Mouse (Mus musculus): Measurements from ENCODE around the gene Trp53tg5.

The Trp53tg5 gene

DNA sequence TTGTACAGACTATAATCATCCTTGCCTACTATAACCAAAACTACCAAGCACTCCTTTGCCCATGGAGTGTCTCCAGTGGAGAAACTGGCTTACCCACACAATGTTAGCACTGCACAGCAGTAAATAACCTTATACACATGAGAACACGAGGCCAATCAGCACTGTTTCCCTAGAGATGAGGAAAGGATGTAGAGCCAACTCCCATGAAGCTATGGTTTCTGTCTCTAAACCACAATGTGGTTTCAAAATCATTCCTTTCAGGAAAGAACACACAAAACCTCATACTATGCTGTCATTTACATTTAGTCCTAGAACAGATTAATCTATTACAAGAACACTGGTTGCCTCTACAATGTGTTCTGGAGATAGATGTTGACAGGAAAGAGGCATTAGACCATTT, 22.8 kb upstream of the Trp53tg5 start:
- no peak for DNase-seq (ENCODE audit: low spot score in 2 of 2)

DNA sequence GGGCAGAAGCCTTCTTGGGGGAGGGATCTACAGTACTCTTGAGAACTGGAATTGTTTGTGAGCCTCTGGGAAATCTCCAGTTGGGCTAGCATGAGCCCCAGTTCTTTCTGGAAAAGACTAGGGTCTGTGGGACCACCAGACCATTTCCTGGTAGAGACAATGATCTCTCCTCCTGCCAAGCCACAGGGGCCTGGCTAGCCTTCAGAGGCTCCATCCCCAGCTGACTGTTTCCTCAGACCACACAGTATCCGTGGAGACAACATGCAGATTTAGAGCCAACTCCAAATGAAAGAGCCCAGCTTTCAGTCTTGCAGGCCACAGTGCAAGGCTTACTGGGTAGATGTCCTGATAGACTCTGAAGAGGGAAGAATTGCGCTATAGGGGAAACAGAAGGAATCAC, 20.6 kb upstream of the Trp53tg5 start:
- no peak for DNase-seq (ENCODE audit: low spot score in 2 of 2)

DNA sequence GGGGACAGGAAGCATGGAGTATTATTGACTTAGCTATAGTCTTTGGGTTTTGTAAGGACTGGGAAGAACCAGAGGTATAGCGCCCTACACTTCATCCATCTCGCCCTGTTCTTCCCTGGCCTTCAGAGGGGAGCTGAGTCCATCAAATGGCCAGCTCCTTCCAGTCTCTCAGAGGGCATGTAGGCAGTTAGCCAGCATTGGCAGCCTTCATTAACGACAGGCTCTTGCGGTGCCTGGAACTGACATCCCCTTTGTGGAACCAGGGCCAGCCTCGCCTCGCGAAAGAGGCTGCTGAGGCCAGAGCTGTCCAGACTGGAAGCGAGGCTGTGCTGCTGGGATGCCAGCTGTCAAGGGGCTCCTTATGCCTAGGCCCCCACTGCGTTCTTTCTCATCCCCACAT, 14.3 kb upstream of the Trp53tg5 start:
- DNase-seq (ENCODE audit: low spot score in 2 of 2), result no peak

DNA sequence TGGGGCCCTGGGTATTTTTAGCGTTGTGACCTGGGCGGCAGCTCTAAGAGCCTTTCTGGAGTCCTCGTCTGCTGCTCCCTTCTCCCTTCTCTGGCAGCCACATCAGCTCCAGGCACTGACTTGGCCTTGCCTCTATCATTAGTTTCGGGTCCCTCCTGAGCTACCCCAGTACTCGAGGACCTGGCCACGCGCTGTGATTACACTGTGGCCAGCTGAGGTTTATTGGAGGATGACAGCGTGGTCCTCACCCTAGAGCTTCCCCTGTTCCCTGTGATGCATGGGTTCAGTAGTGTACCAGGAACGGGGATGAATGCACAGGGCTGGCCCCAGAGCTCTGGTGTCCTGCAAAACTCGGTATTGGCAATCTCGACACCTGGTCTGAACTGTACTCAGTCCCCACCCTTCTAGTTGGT, 13.6 kb upstream of the Trp53tg5 start:
- DNase-seq (ENCODE audit: low spot score in 2 of 2), result no peak

DNA sequence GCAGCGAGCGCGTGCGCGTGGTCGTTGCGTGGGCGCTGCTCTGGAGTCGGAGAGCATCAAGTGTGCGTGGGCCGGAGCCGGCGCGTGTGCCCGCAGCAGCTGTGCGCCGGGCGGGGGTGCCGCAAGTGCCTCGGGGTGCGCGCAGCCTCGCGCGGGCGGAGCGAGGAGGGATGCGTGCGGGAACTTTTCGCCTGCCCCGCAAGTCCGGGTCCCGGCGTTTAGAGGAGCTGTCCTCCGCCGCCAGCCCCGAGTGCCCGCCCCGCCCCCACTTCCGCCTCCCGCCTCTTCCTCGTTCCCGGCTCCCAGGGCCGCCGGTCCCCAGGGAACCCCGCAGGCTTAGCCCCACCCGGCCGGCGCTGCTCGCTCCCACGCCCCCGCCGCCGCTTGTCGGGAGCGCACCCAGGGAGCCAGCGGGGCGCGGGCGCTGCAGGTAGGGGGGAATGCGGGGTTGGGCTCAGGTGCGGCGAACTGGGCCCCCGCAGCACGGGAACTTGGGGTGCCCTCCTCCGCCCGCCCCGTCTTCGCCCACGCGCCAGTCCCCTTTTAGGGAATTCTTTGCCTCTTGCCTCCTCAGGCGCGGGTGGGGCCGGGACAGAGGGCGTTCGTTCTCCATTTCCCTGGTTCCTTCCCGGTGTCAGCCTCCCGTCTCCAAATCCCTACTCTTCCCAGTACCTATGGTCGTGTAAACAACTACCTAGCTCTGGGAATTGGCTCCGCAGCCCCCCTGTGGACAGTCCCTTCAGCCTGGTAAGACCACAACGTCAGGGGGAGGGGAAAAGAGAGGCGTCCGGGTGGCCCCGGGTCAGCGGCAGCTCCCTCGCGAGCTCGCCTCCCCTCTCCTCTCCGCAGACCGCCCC, 13.0 kb upstream of the Trp53tg5 start:
- DNase-seq (ENCODE audit: low spot score in 2 of 2), result peak in 1 of 2 experiments; percentile 37

DNA sequence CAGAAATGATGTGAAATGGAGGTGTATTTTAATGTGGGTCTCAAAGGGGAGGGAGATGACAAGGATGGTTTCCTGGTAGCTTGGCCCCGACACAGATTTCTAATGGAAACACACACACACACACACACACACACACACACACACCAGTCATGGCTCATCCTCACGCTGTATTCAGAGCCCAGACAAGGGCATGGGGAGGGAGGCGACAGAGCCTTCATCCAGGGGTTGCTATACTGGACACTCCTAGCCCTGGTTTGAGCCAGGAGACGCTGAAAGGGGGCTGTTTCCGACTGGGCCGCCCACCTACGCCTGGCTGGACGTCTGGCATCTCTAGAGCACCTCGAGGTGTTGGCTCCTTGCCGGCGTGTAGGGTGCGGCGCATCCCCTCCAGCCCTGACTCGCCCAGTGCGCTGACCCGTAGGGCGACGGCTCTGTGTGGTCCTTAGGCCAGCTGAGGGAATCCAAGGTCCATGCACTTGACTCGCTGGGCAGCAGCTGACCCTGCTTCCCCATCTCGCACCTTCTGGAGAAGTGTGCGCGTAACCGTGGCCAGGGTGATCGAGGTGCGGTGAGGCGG, 12.2 kb upstream of the Trp53tg5 start, which contains the start of gene Dbndd2:
Gene Dbndd2 (plus strand): TSS at position 426 of the 577 bp plus-strand sequence.
- peak; percentile 42 to 75 for DNase-seq (ENCODE audit: low spot score in 2 of 2)

DNA sequence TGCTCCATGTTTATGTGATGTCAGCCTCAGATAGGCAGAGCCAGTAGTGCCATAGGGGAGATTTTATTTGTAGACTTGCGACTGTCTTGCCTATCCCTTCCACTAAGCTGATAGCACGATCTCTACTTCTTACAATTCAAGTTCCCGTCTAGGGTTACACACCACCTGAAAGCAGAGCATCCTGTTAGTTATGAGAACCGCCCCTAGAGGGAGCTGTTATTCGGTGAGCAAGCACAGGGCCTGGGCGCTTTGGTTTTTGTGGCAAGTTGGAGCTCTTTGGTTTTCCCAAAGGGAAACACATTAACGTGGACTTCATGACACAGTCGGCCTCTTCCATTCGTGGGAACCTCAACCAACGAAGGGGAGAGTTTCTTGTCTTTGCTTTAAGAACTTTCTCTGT, 3.3 kb downstream of the Trp53tg5 start:
- no peak for DNase-seq (ENCODE audit: low spot score in 2 of 2)

DNA sequence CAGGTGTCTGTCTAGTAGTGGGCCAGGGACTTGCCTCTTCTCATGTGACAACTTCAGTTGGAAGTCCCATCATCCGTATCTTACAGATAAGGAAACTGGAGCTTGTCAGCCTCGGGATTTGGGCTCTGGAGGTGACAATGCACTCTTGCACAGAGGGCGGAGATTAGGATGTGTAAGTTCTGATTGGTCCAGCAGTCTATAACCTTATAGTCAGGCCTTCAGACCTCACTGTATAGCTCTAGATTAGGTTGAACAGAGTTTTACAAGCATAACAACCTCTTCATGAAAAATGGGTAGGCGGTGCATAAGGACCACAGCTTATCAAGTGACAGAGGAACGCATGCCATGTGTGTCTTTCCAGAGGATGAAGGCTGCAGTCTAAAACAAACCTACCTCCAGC, 6.7 kb downstream of the Trp53tg5 start:
- no peak for DNase-seq (ENCODE audit: low spot score in 2 of 2)

DNA sequence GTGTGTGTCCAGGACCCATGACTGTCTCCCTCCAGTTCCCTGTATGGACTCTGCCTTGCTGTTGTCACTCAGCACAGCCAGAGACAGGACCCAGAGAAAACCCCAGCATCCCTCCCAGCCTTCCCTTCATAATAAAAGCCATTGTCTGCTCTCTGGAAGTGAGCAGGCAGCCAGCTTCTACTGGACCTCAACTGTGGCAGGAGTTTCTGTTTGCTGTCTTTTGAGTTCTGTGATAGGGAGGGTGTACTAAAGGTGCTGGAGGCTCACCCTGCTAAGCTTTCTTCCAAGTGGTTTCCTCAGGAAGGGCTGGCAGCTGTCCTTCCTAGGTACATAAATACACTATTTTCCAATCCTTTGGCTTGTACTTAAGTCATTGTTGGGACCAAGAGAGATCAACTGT, 8.4 kb downstream of the Trp53tg5 start:
- no peak for DNase-seq (ENCODE audit: low spot score in 2 of 2)

DNA sequence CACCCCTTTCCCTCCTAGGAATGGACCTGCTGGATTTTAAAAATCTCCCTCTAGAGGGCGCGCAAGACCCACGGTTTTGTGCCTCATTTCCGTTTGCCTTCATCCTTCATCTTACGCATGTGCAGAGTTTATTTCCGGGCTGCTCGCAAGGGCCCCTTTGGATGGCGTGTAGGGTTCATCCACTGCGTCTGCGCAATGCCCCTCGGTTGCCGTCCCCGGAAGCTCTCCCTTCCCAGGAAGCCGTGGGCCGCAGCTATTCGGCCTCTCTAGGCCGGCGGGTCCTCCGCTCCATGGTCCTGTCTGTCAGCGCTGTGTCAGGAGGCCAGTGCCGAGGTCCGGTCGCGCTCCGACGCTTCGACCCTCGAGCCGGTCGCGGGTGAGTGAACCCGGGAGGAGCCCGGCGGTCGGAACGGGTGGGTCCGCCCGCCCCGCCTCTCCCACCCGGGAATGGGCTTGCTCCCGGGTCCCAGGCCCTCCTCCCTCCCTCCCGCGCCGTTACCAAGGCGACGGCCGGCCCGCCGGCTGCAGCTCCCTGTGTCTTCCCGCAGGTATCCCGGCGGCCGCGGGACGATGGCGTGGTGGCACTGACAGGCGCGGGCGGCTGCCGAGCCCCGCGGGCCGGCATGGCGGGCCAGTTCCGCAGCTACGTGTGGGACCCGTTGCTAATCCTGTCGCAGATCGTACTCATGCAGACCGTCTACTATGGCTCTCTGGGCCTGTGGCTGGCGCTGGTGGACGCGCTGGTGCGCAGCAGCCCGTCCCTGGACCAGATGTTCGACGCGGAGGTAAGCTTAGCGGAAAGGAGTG, 12.6 kb downstream of the Trp53tg5 start, which contains the start of gene Gm20458:
Gene Gm20458 (plus strand): TSS at position 223 of the 807 bp plus-strand sequence.
- peak; percentile 94 to 95 for DNase-seq (ENCODE audit: low spot score in 2 of 2)

DNA sequence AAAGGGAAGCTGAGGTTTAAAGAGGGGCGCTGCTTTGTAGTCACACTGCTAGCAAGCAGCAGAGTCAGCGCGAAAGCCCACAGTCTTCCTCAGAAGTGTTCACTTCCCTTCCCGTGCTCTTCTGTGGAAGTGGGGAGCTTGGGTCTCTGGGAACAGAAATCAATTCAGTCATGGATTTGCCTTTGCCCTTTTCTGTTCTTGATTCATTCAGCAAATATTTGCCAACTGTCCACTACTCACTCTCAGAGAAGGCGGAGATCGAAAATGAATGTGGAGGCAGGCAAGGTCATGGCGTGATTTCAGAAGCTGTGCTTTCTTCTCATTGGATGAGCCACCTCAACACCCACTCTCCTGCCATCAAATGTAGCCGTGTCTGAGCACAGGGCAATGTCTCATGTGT, 15.0 kb downstream of the Trp53tg5 start:
- no peak for DNase-seq (ENCODE audit: low spot score in 2 of 2)

DNA sequence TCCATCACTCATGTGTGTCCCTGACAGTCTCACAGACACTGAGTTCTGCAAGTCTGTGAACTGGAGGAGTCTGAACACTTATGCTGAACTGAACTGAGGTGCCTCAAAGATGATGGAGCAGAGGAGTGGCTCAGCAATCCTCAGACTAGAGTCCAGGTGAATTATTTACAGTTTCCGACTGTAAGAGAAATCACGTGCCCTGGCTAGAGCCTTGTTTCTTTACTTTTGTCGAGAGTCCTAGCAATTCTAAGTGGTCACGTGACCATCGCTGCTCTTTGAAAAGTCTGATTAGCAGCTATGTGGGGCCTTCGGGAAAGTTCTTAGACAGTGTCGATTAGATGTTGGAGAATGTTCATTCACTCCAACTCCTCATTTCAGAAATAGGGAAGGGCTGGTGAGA, 15.6 kb downstream of the Trp53tg5 start:
- no peak for DNase-seq (ENCODE audit: low spot score in 2 of 2)

DNA sequence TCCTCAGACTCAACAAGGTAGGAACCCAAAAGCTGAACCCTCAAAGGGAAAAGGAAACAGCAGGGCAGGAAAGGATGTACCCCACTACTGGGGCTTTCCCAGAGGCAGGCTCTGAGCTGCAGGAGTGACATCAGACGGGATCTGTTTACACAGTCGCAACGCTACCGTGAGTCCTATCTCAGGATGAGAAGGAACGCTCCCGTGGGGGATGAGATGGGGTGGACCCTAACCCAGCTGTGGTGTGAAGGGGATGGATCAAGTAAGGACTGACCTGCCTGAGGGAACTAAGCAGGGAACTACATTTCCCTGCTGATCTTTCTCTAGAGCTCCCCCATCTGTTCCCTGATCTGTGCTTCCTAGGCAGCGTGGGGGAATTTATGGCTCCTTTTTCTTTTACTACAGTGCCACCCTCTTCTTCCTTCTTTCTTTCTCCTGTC, 16.6 kb downstream of the Trp53tg5 start, which contains the start of gene Sys1:
Gene Sys1 (plus strand): TSS at position 101 of the 437 bp plus-strand sequence.
- DNase-seq (ENCODE audit: low spot score in 2 of 2), result no peak

DNA sequence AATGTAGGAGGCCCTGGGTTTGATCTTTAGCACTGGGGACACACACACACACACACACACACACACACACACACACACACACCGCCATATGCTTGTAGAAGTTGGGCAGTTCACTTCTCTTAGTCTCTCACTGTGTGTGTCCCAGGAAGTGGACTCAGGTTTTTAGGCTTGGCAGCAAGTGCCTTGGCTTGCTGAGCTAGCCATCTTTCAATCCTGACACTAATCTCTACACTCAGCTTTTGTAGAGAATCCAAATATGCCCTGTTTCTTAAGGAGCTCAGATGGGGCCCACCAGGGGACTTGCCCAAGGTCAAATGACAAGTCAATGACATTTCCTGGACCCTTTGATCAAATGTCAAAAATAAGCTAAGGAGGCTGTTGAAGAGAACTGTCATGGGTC, 17.1 kb downstream of the Trp53tg5 start:
- no peak for DNase-seq (ENCODE audit: low spot score in 2 of 2)

DNA sequence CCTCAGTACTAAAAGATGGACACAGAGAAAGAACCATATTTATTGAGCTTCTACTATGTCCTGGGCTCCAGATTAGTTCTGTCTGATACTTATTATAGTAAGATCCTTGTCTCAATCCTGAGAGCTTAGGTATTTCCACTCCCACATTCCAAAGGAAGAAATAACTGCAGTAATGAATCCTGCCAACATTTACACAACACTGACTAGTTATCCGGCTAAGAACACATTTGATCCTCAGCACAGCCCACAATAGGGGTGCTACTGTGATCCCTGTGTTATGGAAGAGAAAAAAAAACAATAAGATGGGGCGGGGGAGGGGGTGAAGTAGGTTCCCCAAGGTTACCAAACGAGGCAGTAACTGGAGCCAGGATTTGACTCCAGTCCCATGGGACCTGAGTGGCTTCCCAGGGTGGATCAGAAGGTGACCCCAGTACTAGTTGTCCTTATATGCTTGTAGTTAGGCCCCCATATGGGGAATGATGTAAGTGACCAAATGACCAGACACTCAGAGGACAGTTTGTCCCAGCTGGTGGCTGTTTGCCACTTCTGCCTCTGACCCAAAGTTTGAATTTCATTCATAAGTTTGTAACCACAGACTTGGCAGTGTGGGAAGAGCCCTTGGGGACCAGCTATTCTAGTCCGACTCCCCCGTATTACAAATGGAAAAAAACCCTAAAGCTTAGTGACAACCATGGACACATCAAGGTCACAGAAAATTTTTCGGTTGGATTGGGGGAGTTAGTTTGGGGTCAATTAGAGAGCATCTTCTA, 17.9 kb downstream of the Trp53tg5 start:
- DNase-seq (ENCODE audit: low spot score in 2 of 2), result no peak

DNA sequence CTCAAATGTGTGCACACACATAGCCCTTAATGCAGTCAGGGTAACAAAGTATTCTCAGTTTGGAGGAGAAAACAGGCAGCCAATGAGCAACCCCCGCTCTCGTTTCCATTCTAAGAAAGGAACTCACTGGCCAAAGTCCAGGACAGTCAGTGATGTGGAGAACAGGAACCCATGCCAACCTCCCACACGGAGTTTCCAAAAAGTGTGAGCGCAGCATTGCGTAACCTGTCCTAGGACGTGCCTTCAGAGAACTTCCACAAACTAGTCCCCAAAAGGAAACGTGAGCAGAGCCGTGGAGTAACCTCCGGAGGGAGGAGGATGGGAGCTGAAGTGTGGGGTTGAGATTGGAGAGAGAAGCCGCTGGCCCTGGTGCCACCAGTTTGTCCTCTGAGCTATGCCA, 18.7 kb downstream of the Trp53tg5 start:
- peak in 1 of 2 experiments; percentile 62 for DNase-seq (ENCODE audit: low spot score in 2 of 2)

DNA sequence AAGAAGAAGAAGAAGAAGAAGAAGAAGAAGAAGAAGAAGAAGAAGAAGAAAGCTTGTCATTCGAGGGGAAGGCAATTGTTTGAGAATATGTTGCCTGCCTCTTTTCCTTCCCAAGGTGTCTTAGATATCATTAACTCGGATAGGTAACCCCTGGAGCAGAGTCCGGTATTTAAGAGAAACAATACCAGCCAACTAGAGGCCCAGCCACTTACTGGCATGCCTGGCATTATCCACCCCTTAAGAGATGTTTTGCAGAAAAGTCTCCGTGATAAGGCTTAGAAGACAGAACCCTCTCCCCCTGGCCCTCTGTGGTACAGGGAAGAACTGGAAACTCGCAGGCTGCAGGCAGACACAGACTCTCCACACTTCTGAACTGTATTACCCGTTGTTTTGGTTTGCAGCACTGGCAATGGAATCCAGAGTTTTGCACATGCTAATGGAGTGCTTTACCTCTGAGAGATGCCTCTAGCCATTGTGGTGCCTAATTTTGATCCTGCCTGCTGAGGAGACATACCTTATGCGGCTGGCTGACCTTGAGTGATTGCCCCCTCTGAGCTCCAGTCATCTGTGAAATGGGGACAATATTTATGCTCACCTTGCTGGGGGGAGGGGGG, 19.5 kb downstream of the Trp53tg5 start:
- no peak for DNase-seq (ENCODE audit: low spot score in 2 of 2)

DNA sequence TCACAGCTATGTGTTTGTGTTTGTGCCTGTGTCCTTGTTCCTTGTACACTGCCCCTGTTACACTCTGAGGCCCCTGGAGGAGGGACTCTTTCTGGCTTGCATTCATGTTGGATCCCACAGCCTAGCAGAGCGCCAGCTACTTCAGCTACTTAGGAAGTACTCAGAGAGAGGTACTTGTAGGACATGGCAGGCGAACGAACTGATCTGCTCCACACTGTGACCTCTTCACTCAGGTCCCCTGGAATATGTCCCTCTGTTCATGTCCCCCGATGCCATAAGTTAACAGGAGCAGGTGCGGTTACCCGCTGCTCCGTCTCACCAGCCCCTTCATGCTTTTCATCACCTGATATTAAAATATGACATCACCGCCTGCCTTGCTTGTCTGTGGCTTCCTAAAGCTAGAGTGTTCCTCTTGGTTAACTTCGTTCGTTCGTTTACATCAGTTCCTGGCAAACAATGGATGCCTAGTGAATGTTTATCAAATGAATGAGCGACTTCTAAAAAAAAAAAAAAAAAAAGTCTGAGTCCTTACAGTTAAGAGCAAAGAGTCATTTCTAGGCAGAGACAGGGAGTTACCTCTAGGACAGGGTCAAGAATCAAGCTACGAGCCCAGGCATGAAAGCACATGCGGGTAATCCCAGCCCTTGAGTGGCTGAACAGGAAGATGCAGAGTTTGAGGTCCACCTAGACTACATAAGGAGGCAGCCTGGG, 20.3 kb downstream of the Trp53tg5 start:
- no peak for DNase-seq (ENCODE audit: low spot score in 2 of 2)

DNA sequence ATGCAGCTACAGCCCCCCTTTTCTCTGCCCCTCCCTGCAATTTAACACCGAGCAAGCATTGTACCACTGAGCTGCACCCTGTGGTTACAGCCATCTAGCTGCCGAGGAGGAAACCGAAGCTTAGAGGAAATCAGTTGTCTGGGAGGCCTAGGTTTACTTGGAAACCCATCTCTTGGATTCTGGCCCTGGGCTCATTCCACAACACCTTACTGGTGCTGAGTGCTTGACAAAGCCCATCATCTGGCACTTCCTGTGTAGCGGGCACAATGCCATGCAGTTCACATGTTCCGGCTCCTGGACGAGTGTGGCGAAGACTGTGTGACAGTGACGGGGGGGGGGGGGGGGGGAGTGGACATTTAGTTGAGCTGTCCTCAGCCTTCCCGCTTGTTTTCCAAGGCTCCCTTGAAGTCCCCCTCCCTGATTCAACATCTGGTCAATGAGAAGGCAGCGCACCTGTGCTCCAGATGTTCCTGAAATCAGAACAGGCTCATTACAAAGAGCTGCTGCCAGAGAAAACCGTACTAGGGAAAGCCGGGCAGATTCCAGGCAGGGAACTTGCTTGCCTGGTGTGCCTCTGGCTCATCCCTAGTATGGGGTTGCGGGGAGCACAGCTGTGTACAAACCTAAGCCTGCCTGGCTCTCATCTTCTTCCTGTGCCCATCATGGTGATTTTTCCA, 21.4 kb downstream of the Trp53tg5 start:
- DNase-seq (ENCODE audit: low spot score in 2 of 2), result no peak

Measured in urinary bladder, postnatal 4 days (tissue).